Mouse (Mus musculus) midbrain, embryonic 11.5 days (tissue): ENCODE measurements around the gene Tmprss11g. TPM values are rescaled to one million over a fixed set of nuclear protein-coding genes. Genes with fewer than 3 reads are reported as not detected.

Experiments used
- ATAC-seq: fragments of 200-750 bp; cut with Nextera tagmentation; 2 replicates; pipeline ENCODE4 v1.8.0; 2017; ENCODE audit warnings: moderate TSS enrichment, moderate library complexity; ENCODE audit not compliant: low FRiP score
- DNase-seq: peaks from one replicate; pipeline ENCODE4 v3.0.0; 2015; ENCODE audit warnings: low spot score; ENCODE audit errors: missing footprints
- H3K27ac ChIP-seq: fragments of 300-500 bp; sonication (generic); 2 replicates; pipeline ENCODE4 v1.5.1; 2014; ENCODE audit warnings: low read depth, low read length
- H3K27me3 ChIP-seq: fragments of 300-500 bp; sonication (generic); 2 replicates; pipeline ENCODE4 v1.6.1; 2014; ENCODE audit warnings: mild to moderate bottlenecking, low read length, moderate library complexity, mixed read lengths; ENCODE audit not compliant: control insufficient read depth, insufficient read depth
- H3K36me3 ChIP-seq: fragments of 300-500 bp; sonication (generic); 2 replicates; pipeline ENCODE4 v1.6.1; 2014; ENCODE audit warnings: mild to moderate bottlenecking, low read length, moderate library complexity, mixed read lengths; ENCODE audit not compliant: control insufficient read depth, insufficient read depth
- H3K4me1 ChIP-seq: fragments of 300-500 bp; sonication (generic); 2 replicates; pipeline ENCODE4 v1.6.1; 2014; ENCODE audit warnings: low read length; ENCODE audit not compliant: control insufficient read depth, insufficient read depth
- H3K4me2 ChIP-seq: fragments of 300-500 bp; sonication (generic); 2 replicates; pipeline ENCODE4 v1.6.1; 2014; ENCODE audit warnings: mild to moderate bottlenecking, moderate library complexity
- H3K4me3 ChIP-seq: fragments of 300-500 bp; sonication (generic); 2 replicates; pipeline ENCODE4 v1.5.1; 2014; ENCODE audit warnings: low read depth, low read length
- H3K9ac ChIP-seq: fragments of 300-500 bp; sonication (generic); 2 replicates; pipeline ENCODE4 v1.6.1; 2014; ENCODE audit warnings: low read length
- H3K9me3 ChIP-seq: fragments of 300-500 bp; sonication (generic); 2 replicates; pipeline ENCODE4 v1.6.1; 2016; ENCODE audit warnings: low read length; ENCODE audit not compliant: control insufficient read depth
- WGBS: fragments of 180-500 bp; shearing (Covaris S2); extraction: QIAGEN DNeasy Blood & Tissue Kit; methylation state at CpG from one replicate; pipeline ENCODE4 v1.1.7; 2014; 5-methylcytosine and 5-hydroxymethylcytosine counted together
- polyA plus RNA-seq: library from polyadenylated mRNA; unstranded; fragments of >200 nt; fragmentation: Nextera tagmentation; extraction: Ambion mirVana; gene quantifications from 2 replicates; pipeline ENCODE4 v1.2.1, GENCODE M21; 2014

The Tmprss11g gene
- polyA plus RNA-seq, 1 experiment from 2014 or later: not detected

- Histone ChIP-seq H3K4me3 (no peak overlapping the region), H3K27ac (no peak overlapping the region), H3K4me1 (no peaks in the 10 kb centered on the region), H3K27me3 (no peaks in the 10 kb centered on the region), H3K9ac (no peak overlapping the region), H3K9me3 (no peaks in the 10 kb centered on the region), H3K4me2 (no peak overlapping the region), H3K36me3 (no peaks in the 10 kb centered on the region)
- DNase-seq (no peak), ATAC-seq (no peak)
- WGBS: 85% methylated on average over 2 of the region's 2 CpGs
Observed at GRCm38 (mm10) chr5:86439306-86439705, 79.1 kb downstream of the Tmprss11g start.

GRCm38 (mm10) chr5:86438548-86438947, 79.9 kb downstream of the Tmprss11g start:
- no peaks in the 10 kb centered on the region for H3K4me1 ChIP-seq
- no peaks in the 10 kb centered on the region for H3K9me3 ChIP-seq
- H3K27ac ChIP-seq: no peak overlapping the region
- H3K4me2 ChIP-seq: no peak overlapping the region
- no peak overlapping the region for H3K9ac ChIP-seq
- no peaks in the 10 kb centered on the region for H3K27me3 ChIP-seq
- no peaks in the 10 kb centered on the region for H3K36me3 ChIP-seq
- DNase-seq (no peak), ATAC-seq (no peak)
- no peak overlapping the region for H3K4me3 ChIP-seq

Other genes with a start within 250 kb of the Tmprss11g start
- not detected in 2 replicates for gene Tmprss11c, start 229.3 kb downstream of the Tmprss11g start, polyA plus RNA-seq
- not detected in 2 replicates for gene Tmprss11d, start 145.2 kb downstream of the Tmprss11g start, polyA plus RNA-seq
- not detected in 2 replicates for gene Tmprss11a, start 49.6 kb downstream of the Tmprss11g start, polyA plus RNA-seq
- 0.04 TPM in 1 of 2 replicates, not detected in the other for gene Tmprss11f, start 113.8 kb upstream of the Tmprss11g start, polyA plus RNA-seq
- not detected in 2 replicates for gene Tmprss11b, start 157.8 kb upstream of the Tmprss11g start, polyA plus RNA-seq
- gene Tmprss11e, start 227.2 kb upstream of the Tmprss11g start, polyA plus RNA-seq: not detected in 2 replicates